Mouse (Mus musculus) lung, embryonic 15.5 days (tissue): ENCODE results near the gene Ddx19a. TPM values are rescaled to one million over a fixed set of nuclear protein-coding genes. Genes with fewer than 3 reads are reported as not detected.
"Not testable (repeated sequence)": the region's sequence is repeated elsewhere in the genome, so short reads cannot be mapped to it uniquely, and the experiment has no call there.

Source experiments
- ATAC-seq: fragments of 200-750 bp; cut with Nextera tagmentation; 2 replicates; pipeline ENCODE4 v1.8.0; 2017; ENCODE audit warnings: moderate number of reproducible peaks, borderline replicate concordance; ENCODE audit not compliant: low FRiP score, low TSS enrichment; ENCODE audit errors: extremely low read depth
- H3K27ac ChIP-seq: fragments of 300-500 bp; sonication (generic); 2 replicates; pipeline ENCODE4 v1.5.1; 2015; ENCODE audit warnings: moderate library complexity, mild to moderate bottlenecking, inconsistent platforms
- H3K27me3 ChIP-seq: fragments of 300-500 bp; sonication (generic); 2 replicates; pipeline ENCODE4 v1.6.1; 2015; ENCODE audit warnings: inconsistent platforms
- H3K36me3 ChIP-seq: fragments of 300-500 bp; sonication (generic); 2 replicates; pipeline ENCODE4 v1.6.1; 2015; ENCODE audit warnings: inconsistent platforms
- H3K4me1 ChIP-seq: fragments of 300-500 bp; sonication (generic); 2 replicates; pipeline ENCODE4 v1.6.1; 2015; ENCODE audit warnings: inconsistent platforms
- H3K4me2 ChIP-seq: fragments of 300-500 bp; sonication (generic); 2 replicates; pipeline ENCODE4 v1.6.1; 2015; ENCODE audit warnings: inconsistent platforms, mild to moderate bottlenecking, moderate library complexity
- H3K4me3 ChIP-seq: fragments of 300-500 bp; sonication (generic); 2 replicates; pipeline ENCODE4 v1.5.1; 2015; ENCODE audit warnings: mild to moderate bottlenecking, inconsistent platforms
- H3K9ac ChIP-seq: fragments of 300-500 bp; sonication (generic); 2 replicates; pipeline ENCODE4 v1.6.1; 2015; ENCODE audit warnings: inconsistent platforms
- H3K9me3 ChIP-seq: fragments of 300-500 bp; sonication (generic); 2 replicates; pipeline ENCODE4 v1.6.1; 2016; ENCODE audit warnings: inconsistent platforms
- WGBS: fragments of 180-500 bp; shearing (Covaris S2); methylation state at CpG from one replicate; pipeline ENCODE4 v1.1.7; 2015; 5-methylcytosine and 5-hydroxymethylcytosine counted together
- polyA plus RNA-seq: library from polyadenylated mRNA; unstranded; fragments of >200 nt; fragmentation: Nextera tagmentation; extraction: Ambion mirVana; gene quantifications from 2 replicates; pipeline ENCODE4 v1.2.1, GENCODE M21; 2015

Ddx19a gene
- polyA plus RNA-seq, 1 experiment from 2014 or later, result 13.0 TPM

DNA sequence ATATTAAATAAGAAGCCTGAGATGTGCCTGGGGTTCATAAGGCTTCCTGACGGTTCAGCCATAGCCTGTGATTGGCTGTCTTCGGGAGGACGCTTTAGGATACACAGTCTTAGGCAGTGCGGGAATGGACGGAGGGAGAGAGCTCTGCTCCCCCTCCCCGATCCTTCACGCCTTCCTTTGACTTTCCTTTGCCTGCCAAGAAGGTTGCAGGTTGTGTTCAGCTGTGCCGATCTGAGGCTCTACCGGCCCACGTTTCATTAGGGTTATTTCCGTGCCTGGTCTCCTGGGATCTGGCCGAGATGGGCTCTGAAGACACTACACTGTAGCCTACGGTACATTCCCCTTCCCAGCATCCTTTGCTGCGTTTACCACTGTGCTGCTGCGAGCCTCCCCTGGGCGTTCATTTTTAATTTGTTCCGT lies 47.5 kb downstream of the Ddx19a start:
- Histone ChIP-seq H3K4me2 (no peak overlapping the region), H3K4me3 (no peak overlapping the region), H3K27ac (no peak overlapping the region), H3K9me3 (no peaks in the 10 kb centered on the region), H3K36me3 (no peaks in the 10 kb centered on the region), H3K4me1 (no peaks in the 10 kb centered on the region), H3K27me3 (no peaks in the 10 kb centered on the region), H3K9ac (no peak overlapping the region)
- no peak for ATAC-seq
- 80% methylated on average over 17 of the region's 17 CpGs for WGBS

DNA sequence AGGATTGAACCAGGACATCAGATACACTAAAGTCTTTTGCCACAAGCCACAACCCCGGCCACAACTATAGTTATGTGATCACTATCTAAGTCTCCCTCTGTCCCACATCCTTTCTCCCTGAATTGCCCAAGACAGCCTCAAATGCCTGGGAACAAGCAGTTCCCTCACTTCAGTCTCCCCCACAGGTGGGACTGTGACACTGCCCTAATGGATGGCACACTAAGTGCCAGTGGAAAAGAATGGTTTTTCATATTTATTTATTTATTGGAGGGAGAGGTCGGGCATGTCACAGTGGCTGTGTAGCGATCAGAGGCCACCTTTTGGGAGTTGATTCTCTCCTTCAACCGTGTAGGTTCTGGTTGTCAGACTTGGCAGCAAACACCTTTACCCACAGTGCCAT lies 51.9 kb downstream of the Ddx19a start:
- no peak overlapping the region for H3K9ac ChIP-seq
- H3K27ac ChIP-seq, result no peak overlapping the region
- no peak for ATAC-seq
- peaks cover 6% of the 10 kb centered on the region; the same call in 1 of the 2 replicates for H3K4me1 ChIP-seq
- 56% methylated on average over 4 of the region's 4 CpGs for WGBS
- H3K4me3 ChIP-seq, result no peak overlapping the region
- H3K9me3 ChIP-seq, result no peaks in the 10 kb centered on the region
- H3K36me3 ChIP-seq, result no peaks in the 10 kb centered on the region
- H3K27me3 ChIP-seq, result no peaks in the 10 kb centered on the region
- H3K4me2 ChIP-seq, result no peak overlapping the region

DNA sequence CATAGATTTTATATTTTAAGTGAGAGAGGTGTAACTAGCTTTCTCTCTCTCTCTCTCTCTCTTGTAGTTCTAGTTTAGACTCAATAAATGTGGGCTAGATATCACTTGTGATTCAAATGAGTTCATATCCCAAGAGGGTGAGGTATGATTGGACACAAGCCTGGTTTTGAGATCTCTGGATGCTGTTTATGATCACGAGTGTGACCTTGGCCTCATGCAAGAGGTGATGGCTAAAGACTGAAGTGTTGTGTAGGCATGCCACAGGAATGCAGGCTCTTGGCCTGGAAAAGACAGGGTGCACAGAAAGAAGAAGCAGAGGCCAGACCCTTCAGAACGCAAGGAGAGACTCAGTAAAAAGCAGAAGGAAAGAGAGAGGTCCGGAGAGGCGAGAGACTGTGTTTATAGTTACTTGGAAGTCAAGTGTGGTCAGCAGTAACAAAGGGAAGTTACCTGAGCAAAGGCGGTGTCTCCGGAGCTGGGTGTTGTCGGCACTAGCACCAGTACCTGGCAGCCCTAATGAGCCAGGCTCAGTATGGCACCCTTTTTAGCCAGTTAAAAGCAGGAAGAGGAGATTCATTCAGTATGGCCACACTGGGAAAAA lies 53.2 kb downstream of the Ddx19a start:
- Histone ChIP-seq H3K4me1 (peaks cover 6% of the 10 kb centered on the region; the same call in 1 of the 2 replicates), H3K27me3 (no peaks in the 10 kb centered on the region), H3K36me3 (no peaks in the 10 kb centered on the region), H3K4me2 (no peak overlapping the region), H3K4me3 (no peak overlapping the region), H3K9ac (no peak overlapping the region), H3K27ac (no peak overlapping the region), H3K9me3 (no peaks in the 10 kb centered on the region)
- 78% methylated on average over 7 of the region's 7 CpGs for WGBS
- no peak for ATAC-seq

DNA sequence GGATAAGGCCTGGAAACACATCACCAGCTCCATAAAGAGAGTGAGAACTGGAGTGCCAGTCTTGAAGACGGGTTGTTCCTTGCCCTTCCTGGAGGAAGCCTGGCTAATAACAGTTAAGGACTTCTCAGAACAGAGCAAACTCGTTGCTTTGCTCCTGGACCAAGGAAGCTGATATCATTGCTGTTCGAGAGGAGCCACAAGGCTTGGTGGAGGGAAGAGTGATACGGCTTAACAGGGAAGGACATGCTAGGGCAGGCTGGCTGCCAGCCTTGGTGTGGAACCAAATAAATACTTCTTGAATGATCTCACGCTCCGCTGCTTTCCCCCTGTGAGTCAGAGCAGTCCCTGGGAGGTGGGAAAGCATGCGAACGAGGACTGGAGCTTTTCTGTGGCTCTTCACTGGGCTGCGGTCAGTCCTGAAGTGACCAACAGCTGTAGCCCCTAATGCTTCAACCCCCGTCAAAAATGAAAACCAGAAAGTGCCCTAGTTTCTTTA lies 56.1 kb downstream of the Ddx19a start:
- ATAC-seq, result no peak
- H3K36me3 ChIP-seq, result no peaks in the 10 kb centered on the region
- H3K4me2 ChIP-seq, result no peak overlapping the region
- 49% methylated on average over 10 of the region's 10 CpGs for WGBS
- no peak overlapping the region for H3K4me3 ChIP-seq
- 0 out of 2 replicates have a peak overlapping the region, but pooled peaks have one; percentile 21 for H3K27ac ChIP-seq
- H3K9me3 ChIP-seq, result no peaks in the 10 kb centered on the region
- no peak overlapping the region for H3K9ac ChIP-seq
- H3K4me1 ChIP-seq, result peaks cover 12% of the 10 kb centered on the region
- no peaks in the 10 kb centered on the region for H3K27me3 ChIP-seq

DNA sequence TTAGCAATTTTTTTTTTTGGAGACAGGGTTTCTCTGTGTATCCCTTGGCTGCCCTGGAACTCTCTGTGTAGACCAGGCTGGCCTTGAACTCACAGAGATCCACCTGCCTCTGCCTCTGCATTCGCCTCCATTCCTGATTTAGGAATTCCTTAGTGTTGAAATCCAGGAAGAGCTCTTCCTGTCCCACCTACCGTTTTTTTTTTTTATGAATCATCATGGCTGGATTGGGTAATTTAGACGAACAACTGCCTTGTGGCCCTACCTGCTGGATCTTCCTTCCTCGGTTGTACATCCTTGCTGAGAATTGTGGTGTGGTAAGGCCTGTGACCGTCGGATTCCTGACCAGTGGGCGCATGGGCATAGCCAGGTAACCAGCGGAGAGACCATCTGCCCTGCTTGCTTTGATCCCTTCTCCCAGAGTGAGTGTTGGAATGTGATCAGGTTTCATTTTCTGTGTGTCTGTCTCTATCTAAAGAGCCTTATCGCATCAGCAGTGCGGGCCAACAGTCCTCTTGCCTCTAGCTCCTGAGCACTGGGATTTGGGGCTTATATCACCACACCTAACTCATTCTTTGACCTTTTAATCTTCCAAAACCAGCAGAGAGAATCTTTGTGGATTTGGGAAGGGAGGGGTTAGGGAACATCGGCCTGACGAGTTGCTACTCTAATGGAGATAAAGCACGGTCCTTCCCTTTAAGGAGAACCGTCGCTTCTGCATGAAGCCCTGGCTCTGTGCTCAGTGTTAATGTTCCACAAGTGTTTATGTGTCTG lies 56.7 kb downstream of the Ddx19a start:
- no peak overlapping the region for H3K27ac ChIP-seq
- no peak for ATAC-seq
- H3K9me3 ChIP-seq, result no peaks in the 10 kb centered on the region
- H3K27me3 ChIP-seq, result no peaks in the 10 kb centered on the region
- H3K9ac ChIP-seq, result no peak overlapping the region
- no peak overlapping the region for H3K4me2 ChIP-seq
- WGBS, result 81% methylated on average over 15 of the region's 15 CpGs
- no peak overlapping the region for H3K4me3 ChIP-seq
- H3K4me1 ChIP-seq, result peaks cover 12% of the 10 kb centered on the region
- H3K36me3 ChIP-seq, result no peaks in the 10 kb centered on the region

DNA sequence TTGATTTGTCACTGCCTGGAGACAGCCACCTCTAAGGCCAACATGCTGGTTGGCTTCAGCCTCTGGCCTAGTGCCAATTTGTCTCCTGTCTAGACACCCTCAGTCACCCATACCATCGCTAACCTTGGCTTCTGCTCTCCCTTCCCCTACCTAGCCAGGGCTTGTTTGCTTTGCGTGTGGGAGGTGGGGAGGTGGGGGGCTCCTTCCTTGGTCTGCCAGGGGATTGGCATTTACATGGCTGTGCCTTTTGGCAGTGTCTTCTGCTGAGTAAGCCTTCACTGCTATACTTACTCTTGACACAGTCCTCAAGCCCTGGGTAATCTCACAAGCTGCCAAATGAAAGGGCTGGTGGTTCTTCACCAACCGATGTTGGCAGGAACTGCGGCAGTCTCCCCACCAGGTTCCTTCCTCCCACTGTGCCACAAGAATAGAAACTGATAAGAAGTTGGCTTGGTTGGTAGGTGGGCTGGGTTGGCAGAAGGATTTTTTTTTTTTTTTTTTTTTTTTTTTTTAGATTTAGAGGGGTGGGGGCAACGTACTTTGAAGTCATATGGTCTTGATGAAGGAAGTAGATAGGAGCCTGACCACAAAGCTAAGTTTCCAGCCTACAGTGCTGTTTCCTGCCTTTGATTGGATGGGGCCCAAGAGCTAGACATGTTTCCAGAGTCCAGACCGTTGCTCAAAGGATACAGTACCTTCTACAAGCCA lies 58.6 kb downstream of the Ddx19a start:
- 42% methylated on average over 6 of the region's 6 CpGs for WGBS
- no peak overlapping the region for H3K9ac ChIP-seq
- H3K4me1 ChIP-seq, result peaks cover 12% of the 10 kb centered on the region
- no peak overlapping the region for H3K4me3 ChIP-seq
- no peaks in the 10 kb centered on the region for H3K27me3 ChIP-seq
- peak overlapping the region; percentile 54 for H3K27ac ChIP-seq
- no peak overlapping the region; the same call in 1 of the 2 replicates for H3K4me2 ChIP-seq
- no peaks in the 10 kb centered on the region for H3K9me3 ChIP-seq
- no peaks in the 10 kb centered on the region for H3K36me3 ChIP-seq
- peak; percentile 64; the same call in 1 of the 2 replicates for ATAC-seq

DNA sequence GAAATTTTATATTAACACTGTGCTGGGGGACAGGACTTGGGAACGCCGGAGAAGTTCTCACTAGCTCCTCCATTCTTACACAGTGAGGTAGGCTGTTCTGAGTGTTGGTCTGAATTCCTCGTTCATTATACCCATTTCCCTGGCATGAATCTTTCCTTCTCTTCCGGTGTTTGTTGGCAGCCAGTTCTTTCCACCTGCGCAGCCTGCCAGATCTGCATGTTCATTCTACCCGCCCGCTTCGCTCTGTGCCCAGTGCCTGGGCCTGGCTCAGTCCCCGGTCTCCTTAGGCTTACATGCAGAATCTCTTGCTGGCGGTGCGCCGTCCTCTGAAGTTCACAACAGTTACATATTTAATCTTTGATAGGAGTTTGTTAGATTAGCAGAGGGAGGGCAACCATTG lies 61.4 kb downstream of the Ddx19a start:
- no peak for ATAC-seq
- no peak overlapping the region for H3K4me2 ChIP-seq
- 87% methylated on average over 12 of the region's 12 CpGs for WGBS

DNA sequence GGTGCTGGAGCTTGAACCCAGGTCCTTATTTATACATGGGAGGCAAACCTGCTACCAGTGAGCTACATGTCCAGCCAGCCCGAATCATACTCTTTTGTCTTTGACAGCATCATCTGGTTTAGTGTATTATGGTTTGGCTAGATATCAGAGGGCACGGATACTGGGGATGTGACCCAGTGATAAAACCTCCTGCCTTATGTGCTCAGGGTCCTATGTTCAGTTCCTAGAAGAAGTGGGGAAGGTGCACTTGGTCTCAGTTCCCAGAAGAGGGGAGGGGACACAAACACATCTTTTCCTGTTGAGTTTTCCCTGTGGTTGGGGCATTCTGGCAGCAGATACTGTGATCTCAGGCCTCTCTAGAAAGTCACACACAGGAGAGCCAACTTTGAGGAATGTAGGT lies 64.3 kb downstream of the Ddx19a start:
- H3K4me2 ChIP-seq, result no peak overlapping the region
- H3K9me3 ChIP-seq, result no peaks in the 10 kb centered on the region
- H3K27ac ChIP-seq, result no peak overlapping the region
- H3K4me1 ChIP-seq, result peaks cover 11% of the 10 kb centered on the region
- H3K36me3 ChIP-seq, result no peaks in the 10 kb centered on the region
- no peak for ATAC-seq
- 87% methylated on average over 2 of the region's 2 CpGs for WGBS
- H3K9ac ChIP-seq, result no peak overlapping the region
- H3K4me3 ChIP-seq, result no peak overlapping the region
- no peaks in the 10 kb centered on the region for H3K27me3 ChIP-seq

More for the DNA sequence above, 61.4 kb downstream of the Ddx19a start:
- no peaks in the 10 kb centered on the region for H3K36me3 ChIP-seq
- H3K4me3 ChIP-seq, result no peak overlapping the region
- no peak overlapping the region for H3K9ac ChIP-seq
- H3K27me3 ChIP-seq, result no peaks in the 10 kb centered on the region
- H3K4me1 ChIP-seq, result peaks cover 15% of the 10 kb centered on the region
- H3K9me3 ChIP-seq, result no peaks in the 10 kb centered on the region
- no peak overlapping the region for H3K27ac ChIP-seq

DNA sequence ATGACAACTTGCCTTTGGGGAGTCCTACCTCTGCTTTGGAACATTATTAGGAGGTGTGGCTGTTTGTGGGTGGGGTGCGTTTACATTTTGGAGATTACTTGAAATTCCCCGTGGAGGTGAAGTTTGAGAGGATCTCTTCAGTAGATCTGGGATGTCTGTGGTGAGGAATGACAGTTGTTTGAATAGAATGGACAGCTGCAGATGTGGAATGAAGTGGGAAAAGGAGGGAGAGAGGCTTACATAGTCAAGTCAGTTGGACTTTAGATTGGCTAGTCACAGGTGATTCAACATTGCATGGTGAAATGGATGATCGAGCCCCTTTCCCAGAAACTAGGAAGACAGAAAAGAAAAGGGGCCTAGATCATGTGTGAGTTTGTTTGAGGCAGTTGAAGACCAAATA lies 65.2 kb downstream of the Ddx19a start:
- peaks cover 11% of the 10 kb centered on the region for H3K4me1 ChIP-seq
- H3K4me3 ChIP-seq, result no peak overlapping the region
- H3K4me2 ChIP-seq, result no peak overlapping the region
- WGBS, result 65% methylated on average over 3 of the region's 3 CpGs
- no peaks in the 10 kb centered on the region for H3K27me3 ChIP-seq
- H3K36me3 ChIP-seq, result no peaks in the 10 kb centered on the region
- ATAC-seq, result no peak
- H3K9ac ChIP-seq, result no peak overlapping the region
- H3K27ac ChIP-seq, result no peak overlapping the region
- H3K9me3 ChIP-seq, result no peaks in the 10 kb centered on the region

DNA sequence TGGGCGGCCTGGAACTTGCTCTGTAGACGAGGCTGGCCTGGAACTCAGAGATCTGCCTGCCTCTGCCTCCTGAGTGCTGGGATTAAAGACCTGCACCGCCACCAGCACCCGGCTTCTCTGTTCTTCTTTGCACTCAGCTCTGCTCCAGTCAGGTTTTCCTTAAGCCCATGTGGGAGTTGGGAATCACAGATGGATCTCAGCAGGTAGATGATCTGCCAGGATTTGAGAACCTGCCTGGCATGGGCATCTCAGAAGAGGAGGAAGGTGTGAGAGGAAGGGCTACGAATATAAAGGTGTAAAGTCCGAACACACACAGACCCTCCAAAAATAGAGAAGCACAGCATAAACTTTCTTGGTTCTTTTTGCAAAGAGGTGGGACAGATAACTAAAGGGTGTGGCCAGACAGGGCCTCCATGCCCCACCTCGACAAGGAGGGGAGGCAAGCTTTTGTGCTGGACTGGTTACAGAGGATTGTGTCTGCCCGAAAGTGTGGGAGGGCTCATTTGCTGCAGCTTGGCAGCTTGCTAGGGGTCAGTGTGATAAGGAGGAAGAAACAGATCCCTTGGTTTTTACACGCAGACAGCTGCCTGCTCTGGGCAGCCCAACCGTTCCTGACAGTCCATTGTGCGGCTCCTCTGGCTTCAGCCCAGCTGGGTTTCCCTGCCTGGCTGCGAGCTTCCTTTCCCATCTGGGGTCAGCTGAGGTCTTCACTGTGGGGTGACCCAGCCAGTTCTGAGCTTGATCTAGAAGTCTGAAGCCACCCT lies 66.2 kb downstream of the Ddx19a start:
- no peak overlapping the region for H3K4me2 ChIP-seq
- WGBS, result 56% methylated on average over 12 of the region's 12 CpGs

DNA sequence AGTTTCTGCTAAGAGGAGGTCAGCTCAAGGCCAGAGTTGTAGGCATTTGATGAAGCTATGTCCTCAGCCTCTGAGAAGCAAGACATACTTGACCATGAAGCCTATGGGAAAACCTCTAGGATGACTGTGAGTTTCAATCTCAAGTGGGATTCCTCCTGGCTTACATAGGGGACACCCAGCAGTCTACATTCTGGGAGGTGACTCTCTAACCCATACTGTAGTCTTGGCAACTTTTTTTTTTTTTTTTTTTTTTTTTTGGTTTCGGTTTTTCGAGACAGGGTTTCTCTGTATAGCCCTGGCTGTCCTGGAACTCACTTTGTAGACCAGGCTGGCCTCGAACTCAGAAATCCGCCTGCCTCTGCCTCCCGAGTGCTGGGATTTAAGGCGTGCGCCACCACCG lies 67.9 kb downstream of the Ddx19a start:
- not testable (repeated sequence) for H3K36me3 ChIP-seq, H3K9me3 ChIP-seq, H3K4me2 ChIP-seq, H3K27me3 ChIP-seq, ATAC-seq, H3K27ac ChIP-seq, H3K4me3 ChIP-seq, H3K9ac ChIP-seq
- H3K4me1 ChIP-seq, result peaks cover 14% of the 10 kb centered on the region
- WGBS, result 91% methylated on average over 8 of the region's 8 CpGs

More for the DNA sequence above, 66.2 kb downstream of the Ddx19a start:
- peaks cover 11% of the 10 kb centered on the region for H3K4me1 ChIP-seq
- H3K9ac ChIP-seq, result no peak overlapping the region
- peak; percentile 70 for ATAC-seq
- no peak overlapping the region for H3K4me3 ChIP-seq
- no peaks in the 10 kb centered on the region for H3K36me3 ChIP-seq
- no peaks in the 10 kb centered on the region for H3K9me3 ChIP-seq
- H3K27me3 ChIP-seq, result no peaks in the 10 kb centered on the region
- no peak overlapping the region for H3K27ac ChIP-seq
